Mouse (Mus musculus): ENCODE data around the gene Rtkn2. TPM values are rescaled to one million over a fixed set of nuclear protein-coding genes. Genes with fewer than 3 reads are reported as not detected.

The Rtkn2 gene
- polyA plus RNA-seq, 1 experiment, result not detected

- no peak for TF ChIP-seq GATA1 (IDR thresholded peaks at IDR 0.05; ENCODE audit: borderline replicate concordance, low read length)
- no peak for TF ChIP-seq FLI1 (IDR thresholded peaks at IDR 0.05; ENCODE audit: low read length)
Observed at GRCm38 (mm10) chr10:67959982-67960381, 19.4 kb upstream of the Rtkn2 start.

GRCm38 (mm10) chr10:67962496-67962895, 16.9 kb upstream of the Rtkn2 start:
- no peaks in the 10 kb centered on the region for H3K4me1 ChIP-seq
- peaks cover 2% of the 10 kb centered on the region for H3K27me3 ChIP-seq (replicated peaks)
- no peaks in the 10 kb centered on the region for H3K36me3 ChIP-seq (replicated peaks; ENCODE audit: low read length)
- no peaks in the 10 kb centered on the region; the same call in 1 of the 2 replicates for H3K9me3 ChIP-seq
- no peak for TF ChIP-seq GATA1 (IDR thresholded peaks at IDR 0.05; ENCODE audit: borderline replicate concordance, low read length)
- TF ChIP-seq FLI1 (IDR thresholded peaks at IDR 0.05; ENCODE audit: low read length), result no peak
- H3K4me3 ChIP-seq (replicated peaks), result peak overlapping the region; percentile 59

More at GRCm38 (mm10) chr10:67959982-67960381, 19.4 kb upstream of the Rtkn2 start:
- no peaks in the 10 kb centered on the region; the same call in 1 of the 2 replicates for H3K9me3 ChIP-seq
- peaks cover 2% of the 10 kb centered on the region for H3K27me3 ChIP-seq (replicated peaks)
- no peaks in the 10 kb centered on the region for H3K4me1 ChIP-seq
- no peak overlapping the region for H3K4me3 ChIP-seq (replicated peaks)
- no peaks in the 10 kb centered on the region for H3K36me3 ChIP-seq (replicated peaks; ENCODE audit: low read length)

- H3K4me3 ChIP-seq (replicated peaks), result no peak overlapping the region
- no peaks in the 10 kb centered on the region for H3K36me3 ChIP-seq (replicated peaks; ENCODE audit: low read length)
- H3K4me1 ChIP-seq, result no peaks in the 10 kb centered on the region
- H3K9me3 ChIP-seq, result no peaks in the 10 kb centered on the region; the same call in 1 of the 2 replicates
- TF ChIP-seq GATA1 (IDR thresholded peaks at IDR 0.05; ENCODE audit: borderline replicate concordance, low read length) (no peak), FLI1 (IDR thresholded peaks at IDR 0.05; ENCODE audit: low read length) (no peak)
- H3K27me3 ChIP-seq (replicated peaks), result peaks cover 2% of the 10 kb centered on the region
Observed at GRCm38 (mm10) chr10:67964060-67964459, 15.3 kb upstream of the Rtkn2 start.

- Histone ChIP-seq H3K9me3 (no peaks in the 10 kb centered on the region), H3K36me3 (replicated peaks; ENCODE audit: low read length) (no peaks in the 10 kb centered on the region), H3K4me1 (no peaks in the 10 kb centered on the region), H3K27me3 (replicated peaks) (peaks cover 2% of the 10 kb centered on the region), H3K4me3 (replicated peaks) (no peak overlapping the region)
- TF ChIP-seq GATA1 (IDR thresholded peaks at IDR 0.05; ENCODE audit: borderline replicate concordance, low read length) (no peak), FLI1 (IDR thresholded peaks at IDR 0.05; ENCODE audit: low read length) (no peak)
Observed at GRCm38 (mm10) chr10:67965251-67965986, 14.0 kb upstream of the Rtkn2 start.

- Histone ChIP-seq H3K27me3 (replicated peaks) (peaks cover 2% of the 10 kb centered on the region), H3K9me3 (no peaks in the 10 kb centered on the region), H3K4me3 (replicated peaks) (no peak overlapping the region), H3K36me3 (replicated peaks; ENCODE audit: low read length) (no peaks in the 10 kb centered on the region), H3K4me1 (no peaks in the 10 kb centered on the region)
- TF ChIP-seq GATA1 (IDR thresholded peaks at IDR 0.05; ENCODE audit: borderline replicate concordance, low read length) (no peak), FLI1 (IDR thresholded peaks at IDR 0.05; ENCODE audit: low read length) (no peak)
Observed at GRCm38 (mm10) chr10:67966102-67966501, 13.3 kb upstream of the Rtkn2 start.

- Histone ChIP-seq H3K36me3 (replicated peaks; ENCODE audit: low read length) (no peaks in the 10 kb centered on the region), H3K27me3 (replicated peaks) (peaks cover 2% of the 10 kb centered on the region), H3K4me3 (replicated peaks) (no peak overlapping the region), H3K9me3 (no peaks in the 10 kb centered on the region), H3K4me1 (no peaks in the 10 kb centered on the region)
- TF ChIP-seq GATA1 (IDR thresholded peaks at IDR 0.05; ENCODE audit: borderline replicate concordance, low read length) (no peak), FLI1 (IDR thresholded peaks at IDR 0.05; ENCODE audit: low read length) (no peak)
Observed at GRCm38 (mm10) chr10:67966983-67967382, 12.4 kb upstream of the Rtkn2 start.

GRCm38 (mm10) chr10:67971166-67971796, 8.1 kb upstream of the Rtkn2 start:
- H3K9me3 ChIP-seq, result no peaks in the 10 kb centered on the region
- no peaks in the 10 kb centered on the region for H3K4me1 ChIP-seq
- no peaks in the 10 kb centered on the region for H3K27me3 ChIP-seq (replicated peaks)
- H3K4me3 ChIP-seq (replicated peaks), result no peak overlapping the region
- TF ChIP-seq GATA1 (IDR thresholded peaks at IDR 0.05; ENCODE audit: borderline replicate concordance, low read length), result no peak
- TF ChIP-seq FLI1 (IDR thresholded peaks at IDR 0.05; ENCODE audit: low read length), result no peak
- H3K36me3 ChIP-seq (replicated peaks; ENCODE audit: low read length), result no peaks in the 10 kb centered on the region

GRCm38 (mm10) chr10:67977271-67977670, 2.1 kb upstream of the Rtkn2 start:
- Histone ChIP-seq H3K4me1 (peaks cover 9% of the 10 kb centered on the region), H3K9me3 (no peaks in the 10 kb centered on the region), H3K4me3 (replicated peaks) (no peak overlapping the region), H3K27me3 (replicated peaks) (no peaks in the 10 kb centered on the region), H3K36me3 (replicated peaks; ENCODE audit: low read length) (no peaks in the 10 kb centered on the region)
- TF ChIP-seq GATA1 (IDR thresholded peaks at IDR 0.05; ENCODE audit: borderline replicate concordance, low read length) (no peak), FLI1 (IDR thresholded peaks at IDR 0.05; ENCODE audit: low read length) (no peak)

GRCm38 (mm10) chr10:67983776-67984175, 4.4 kb downstream of the Rtkn2 start:
- no peak overlapping the region for H3K4me3 ChIP-seq (replicated peaks)
- no peaks in the 10 kb centered on the region for H3K36me3 ChIP-seq (replicated peaks; ENCODE audit: low read length)
- peaks cover 2% of the 10 kb centered on the region for H3K27me3 ChIP-seq (replicated peaks)
- H3K9me3 ChIP-seq, result no peaks in the 10 kb centered on the region
- TF ChIP-seq GATA1 (IDR thresholded peaks at IDR 0.05; ENCODE audit: borderline replicate concordance, low read length) (no peak), FLI1 (IDR thresholded peaks at IDR 0.05; ENCODE audit: low read length) (no peak)
- peaks cover 15% of the 10 kb centered on the region for H3K4me1 ChIP-seq

GRCm38 (mm10) chr10:67984271-67984943, 5.0 kb downstream of the Rtkn2 start:
- Histone ChIP-seq H3K9me3 (no peaks in the 10 kb centered on the region), H3K27me3 (replicated peaks) (peaks cover 2% of the 10 kb centered on the region), H3K4me1 (peaks cover 11% of the 10 kb centered on the region), H3K4me3 (replicated peaks) (no peak overlapping the region), H3K36me3 (replicated peaks; ENCODE audit: low read length) (no peaks in the 10 kb centered on the region)
- TF ChIP-seq GATA1 (IDR thresholded peaks at IDR 0.05; ENCODE audit: borderline replicate concordance, low read length) (no peak), FLI1 (IDR thresholded peaks at IDR 0.05; ENCODE audit: low read length) (no peak)
